Mouse (Mus musculus) embryonic facial prominence, embryonic 13.5 days (tissue): Measurements from ENCODE around the gene Rnf111. TPM values are rescaled to one million over a fixed set of nuclear protein-coding genes. Genes with fewer than 3 reads are reported as not detected.
"Not testable (repeated sequence)": the region's sequence is repeated elsewhere in the genome, so short reads cannot be mapped to it uniquely, and the experiment has no call there.

Experiments used
- ATAC-seq: fragments of 200-750 bp; cut with Nextera tagmentation; 2 replicates; pipeline ENCODE4 v1.8.0; 2017; ENCODE audit warnings: low read depth; ENCODE audit not compliant: insufficient number of reproducible peaks, insufficient read depth, low FRiP score, low TSS enrichment
- H3K27ac ChIP-seq: fragments of 300-500 bp; sonication (generic); 2 replicates; pipeline ENCODE4 v1.5.1; 2015; ENCODE audit warnings: moderate library complexity, mild to moderate bottlenecking, inconsistent platforms
- H3K27me3 ChIP-seq: fragments of 300-500 bp; sonication (generic); 2 replicates; pipeline ENCODE4 v1.6.1; 2015; ENCODE audit warnings: mild to moderate bottlenecking, inconsistent platforms
- H3K36me3 ChIP-seq: fragments of 300-500 bp; sonication (generic); 2 replicates; pipeline ENCODE4 v1.6.1; 2015; ENCODE audit warnings: mild to moderate bottlenecking, inconsistent platforms
- H3K4me1 ChIP-seq: fragments of 300-500 bp; sonication (generic); 2 replicates; pipeline ENCODE4 v1.6.1; 2015; ENCODE audit warnings: inconsistent platforms
- H3K4me2 ChIP-seq: fragments of 300-500 bp; sonication (generic); 2 replicates; pipeline ENCODE4 v1.6.1; 2015; ENCODE audit warnings: moderate library complexity, mild to moderate bottlenecking, inconsistent platforms
- H3K4me3 ChIP-seq: fragments of 300-500 bp; sonication (generic); 2 replicates; pipeline ENCODE4 v1.5.1; 2015; ENCODE audit warnings: mild to moderate bottlenecking, inconsistent platforms
- H3K9ac ChIP-seq: fragments of 300-500 bp; sonication (generic); 2 replicates; pipeline ENCODE4 v1.6.1; 2015; ENCODE audit warnings: mild to moderate bottlenecking, inconsistent platforms
- H3K9me3 ChIP-seq: fragments of 300-500 bp; sonication (generic); 2 replicates; pipeline ENCODE4 v1.6.1; 2016; ENCODE audit warnings: inconsistent platforms
- WGBS: fragments of 180-500 bp; shearing (Covaris S2); methylation state at CpG from one replicate; pipeline ENCODE4 v1.1.7; 2015; ENCODE audit warnings: mixed read lengths; 5-methylcytosine and 5-hydroxymethylcytosine counted together
- polyA plus RNA-seq: library from polyadenylated mRNA; unstranded; fragments of >200 nt; fragmentation: Nextera tagmentation; extraction: Ambion mirVana; gene quantifications from 2 replicates; pipeline ENCODE4 v1.2.1, GENCODE M21; 2015

Rnf111 gene
- polyA plus RNA-seq, 1 experiment from 2014 or later = 28.8 TPM

GRCm38 (mm10) chr9:70493038-70493437, 10.5 kb downstream of the Rnf111 start:
- no peak overlapping the region for H3K4me2 ChIP-seq
- H3K4me1 ChIP-seq = 0 out of 2 replicates have a peak, but pooled peaks cover 3% of the 10 kb centered on the region
- 94% methylated on average over 2 of the region's 2 CpGs for WGBS
- no peaks in the 10 kb centered on the region for H3K27me3 ChIP-seq
- no peak overlapping the region for H3K27ac ChIP-seq
- peaks cover 21% of the 10 kb centered on the region; the same call in 1 of the 2 replicates for H3K36me3 ChIP-seq
- no peaks in the 10 kb centered on the region for H3K9me3 ChIP-seq
- H3K4me3 ChIP-seq = no peak overlapping the region
- H3K9ac ChIP-seq = no peak overlapping the region
- ATAC-seq = no peak

- 82% methylated on average over 1 of the region's 1 CpGs for WGBS
- peaks cover 18% of the 10 kb centered on the region; the same call in 1 of the 2 replicates for H3K36me3 ChIP-seq
- no peak overlapping the region for H3K4me3 ChIP-seq
- no peaks in the 10 kb centered on the region for H3K9me3 ChIP-seq
- H3K27ac ChIP-seq = no peak overlapping the region
- H3K27me3 ChIP-seq = no peaks in the 10 kb centered on the region
- no peak overlapping the region for H3K9ac ChIP-seq
- ATAC-seq = no peak
- H3K4me1 ChIP-seq = 0 out of 2 replicates have a peak, but pooled peaks cover 3% of the 10 kb centered on the region
- no peak overlapping the region for H3K4me2 ChIP-seq
Observed at GRCm38 (mm10) chr9:70491176-70491575, 12.3 kb downstream of the Rnf111 start.

- Histone ChIP-seq H3K27ac (no peak overlapping the region), H3K27me3 (no peaks in the 10 kb centered on the region), H3K4me3 (no peak overlapping the region), H3K4me1 (no peaks in the 10 kb centered on the region), H3K9me3 (no peaks in the 10 kb centered on the region), H3K9ac (no peak overlapping the region), H3K4me2 (no peak overlapping the region), H3K36me3 (peaks cover 11% of the 10 kb centered on the region)
- 75% methylated on average over 2 of the region's 2 CpGs for WGBS
- no peak for ATAC-seq
Observed at GRCm38 (mm10) chr9:70487401-70487800, 16.1 kb downstream of the Rnf111 start.

GRCm38 (mm10) chr9:70485840-70486239, 17.7 kb downstream of the Rnf111 start:
- Histone ChIP-seq H3K9me3 (no peaks in the 10 kb centered on the region), H3K36me3 (peaks cover 11% of the 10 kb centered on the region), H3K27ac (no peak overlapping the region), H3K4me2 (no peak overlapping the region), H3K9ac (no peak overlapping the region), H3K27me3 (no peaks in the 10 kb centered on the region), H3K4me1 (no peaks in the 10 kb centered on the region), H3K4me3 (no peak overlapping the region)
- no peak for ATAC-seq
- 83% methylated on average over 1 of the region's 1 CpGs for WGBS

- Histone ChIP-seq H3K9me3 (no peaks in the 10 kb centered on the region), H3K4me1 (no peaks in the 10 kb centered on the region), H3K36me3 (peaks cover 3% of the 10 kb centered on the region), H3K27ac (no peak overlapping the region), H3K4me2 (no peak overlapping the region), H3K9ac (no peak overlapping the region), H3K27me3 (no peaks in the 10 kb centered on the region), H3K4me3 (no peak overlapping the region)
- no peak for ATAC-seq
- 88% methylated on average over 5 of the region's 5 CpGs for WGBS
Observed at GRCm38 (mm10) chr9:70483495-70483894, 20.0 kb downstream of the Rnf111 start.

GRCm38 (mm10) chr9:70481872-70482271, 21.7 kb downstream of the Rnf111 start:
- H3K9me3 ChIP-seq = no peaks in the 10 kb centered on the region
- H3K27ac ChIP-seq = no peak overlapping the region
- no peak for ATAC-seq
- H3K4me2 ChIP-seq = no peak overlapping the region
- no peak overlapping the region for H3K9ac ChIP-seq
- no peaks in the 10 kb centered on the region for H3K4me1 ChIP-seq
- H3K4me3 ChIP-seq = no peak overlapping the region
- H3K36me3 ChIP-seq = peaks cover 3% of the 10 kb centered on the region
- H3K27me3 ChIP-seq = no peaks in the 10 kb centered on the region

- Histone ChIP-seq H3K9me3 (no peaks in the 10 kb centered on the region), H3K4me2 (no peak overlapping the region), H3K27ac (no peak overlapping the region), H3K36me3 (peaks cover 36% of the 10 kb centered on the region), H3K9ac (no peak overlapping the region), H3K4me1 (no peaks in the 10 kb centered on the region), H3K4me3 (no peak overlapping the region), H3K27me3 (no peaks in the 10 kb centered on the region)
- 93% methylated on average over 3 of the region's 3 CpGs for WGBS
- no peak for ATAC-seq
Observed at GRCm38 (mm10) chr9:70477229-70477628, 26.3 kb downstream of the Rnf111 start.

- H3K4me3 ChIP-seq = no peak overlapping the region
- H3K27me3 ChIP-seq = no peaks in the 10 kb centered on the region
- H3K27ac ChIP-seq = no peak overlapping the region
- no peak overlapping the region for H3K9ac ChIP-seq
- H3K9me3 ChIP-seq = no peaks in the 10 kb centered on the region
- 93% methylated on average over 9 of the region's 9 CpGs for WGBS
- no peaks in the 10 kb centered on the region for H3K4me1 ChIP-seq
- no peak overlapping the region for H3K4me2 ChIP-seq
- peaks cover 37% of the 10 kb centered on the region for H3K36me3 ChIP-seq
- ATAC-seq = no peak
Observed at GRCm38 (mm10) chr9:70475777-70476270, 27.7 kb downstream of the Rnf111 start.

- no peak overlapping the region for H3K4me3 ChIP-seq
- H3K4me1 ChIP-seq = no peaks in the 10 kb centered on the region
- H3K27ac ChIP-seq = no peak overlapping the region
- H3K27me3 ChIP-seq = no peaks in the 10 kb centered on the region
- no peak for ATAC-seq
- H3K4me2 ChIP-seq = no peak overlapping the region
- H3K9ac ChIP-seq = no peak overlapping the region
- WGBS = 100% methylated on average over 1 of the region's 1 CpGs
- H3K9me3 ChIP-seq = no peaks in the 10 kb centered on the region
- peaks cover 37% of the 10 kb centered on the region for H3K36me3 ChIP-seq
Observed at GRCm38 (mm10) chr9:70473400-70473799, 30.1 kb downstream of the Rnf111 start.

- not testable (repeated sequence) for H3K4me3 ChIP-seq, H3K9me3 ChIP-seq, H3K9ac ChIP-seq, H3K27ac ChIP-seq, ATAC-seq, H3K4me2 ChIP-seq, H3K4me1 ChIP-seq, H3K27me3 ChIP-seq
- 97% methylated on average over 13 of the region's 13 CpGs for WGBS
- peaks cover 30% of the 10 kb centered on the region for H3K36me3 ChIP-seq
Observed at GRCm38 (mm10) chr9:70463091-70463490, 40.4 kb downstream of the Rnf111 start.

GRCm38 (mm10) chr9:70452371-70452770, 51.2 kb downstream of the Rnf111 start:
- H3K4me2 ChIP-seq = no peak overlapping the region
- H3K27ac ChIP-seq = no peak overlapping the region
- H3K4me1 ChIP-seq = no peaks in the 10 kb centered on the region
- H3K27me3 ChIP-seq = no peaks in the 10 kb centered on the region
- no peak overlapping the region for H3K9ac ChIP-seq
- H3K4me3 ChIP-seq = no peak overlapping the region
- no peak for ATAC-seq
- H3K9me3 ChIP-seq = no peaks in the 10 kb centered on the region
- 92% methylated on average over 2 of the region's 2 CpGs for WGBS
- peaks cover 65% of the 10 kb centered on the region for H3K36me3 ChIP-seq

- Histone ChIP-seq H3K9me3 (no peaks in the 10 kb centered on the region), H3K4me2 (no peak overlapping the region), H3K36me3 (peaks cover 49% of the 10 kb centered on the region), H3K27me3 (no peaks in the 10 kb centered on the region), H3K4me1 (no peaks in the 10 kb centered on the region), H3K27ac (no peak overlapping the region), H3K9ac (no peak overlapping the region), H3K4me3 (no peak overlapping the region)
- WGBS = 94% methylated on average over 5 of the region's 5 CpGs
- no peak for ATAC-seq
Observed at GRCm38 (mm10) chr9:70449072-70449471, 54.5 kb downstream of the Rnf111 start.
